Mouse (Mus musculus) small intestine, adult 2 months (tissue): ENCODE measurements around the gene Rxfp2.

Source experiments
- CTCF ChIP-seq: fragments of 200-500 bp; IDR thresholded peaks from 2 replicates; pipeline ENCODE4 v1.5.1; 2012; ENCODE audit warnings: low read depth, mild to moderate bottlenecking, control low read depth, inconsistent platforms, low read length, moderate library complexity, mixed read lengths; ENCODE audit not compliant: insufficient replicate concordance, insufficient read length; ENCODE audit errors: extremely low read depth
- POLR2A ChIP-seq: fragments of 200-500 bp; IDR thresholded peaks from 2 replicates; pipeline ENCODE4 v1.6.1; 2012; ENCODE audit warnings: low read depth, mild to moderate bottlenecking, control low read depth, inconsistent platforms, low read length, moderate library complexity

DNA sequence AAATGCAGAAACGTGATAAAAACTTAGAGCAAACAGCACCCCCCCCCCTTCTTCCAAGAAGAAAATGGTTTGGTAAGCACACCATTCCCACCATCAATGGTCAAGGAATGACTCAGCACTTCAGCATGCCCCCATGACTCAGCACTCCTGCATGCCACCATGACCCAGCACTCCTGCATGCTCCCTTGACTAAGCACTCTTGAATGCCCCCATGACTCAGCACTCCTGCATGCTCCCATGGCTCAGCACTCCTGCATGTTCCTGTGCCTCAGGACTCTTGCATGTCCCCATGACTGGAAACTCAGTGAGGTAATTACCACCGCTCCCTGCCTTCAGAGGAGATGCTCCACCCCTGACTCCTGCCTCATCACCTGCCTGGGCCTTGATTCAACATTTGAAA is 41.4 kb upstream of the Rxfp2 start:
- TF ChIP-seq POLR2A (no peak), CTCF (no peak)
